Mouse (Mus musculus): ENCODE measurements around the gene Tm6sf2. TPM values are rescaled to one million over a fixed set of nuclear protein-coding genes. Genes with fewer than 3 reads are reported as not detected.
"Not testable (repeated sequence)": the region's sequence is repeated elsewhere in the genome, so short reads cannot be mapped to it uniquely, and the experiment has no call there.

The Tm6sf2 gene
- polyA plus RNA-seq, 1 experiment from 2014 or later, result 2.0 TPM

- H3K4me1 ChIP-seq (ENCODE audit: control insufficient read depth, insufficient read depth, low read length), result no peaks in the 10 kb centered on the region
- H3K4me2 ChIP-seq (ENCODE audit: low read length), result no peak overlapping the region
- H3K9ac ChIP-seq (replicated peaks; ENCODE audit: low read length), result no peak overlapping the region
- DNase-seq (no peak), ATAC-seq (ENCODE audit: low FRiP score, low TSS enrichment) (no peak)
- H3K9me3 ChIP-seq (ENCODE audit: control insufficient read depth, low read length), result no peaks in the 10 kb centered on the region
- no peaks in the 10 kb centered on the region for H3K27me3 ChIP-seq (ENCODE audit: control insufficient read depth, insufficient read depth, low read length)
- H3K27ac ChIP-seq (replicated peaks; ENCODE audit: low read depth, low read length), result no peak overlapping the region
- peaks cover 58% of the 10 kb centered on the region for H3K36me3 ChIP-seq (ENCODE audit: control insufficient read depth, insufficient read depth, low read length)
- H3K4me3 ChIP-seq (replicated peaks; ENCODE audit: low read depth, low read length), result no peak overlapping the region
These were observed 23.1 kb upstream of the Tm6sf2 start for GRCm38 (mm10) chr8:70049662-70050061.

- 97% methylated on average over 5 of the region's 5 CpGs for WGBS
- H3K27ac ChIP-seq (replicated peaks; ENCODE audit: low read depth, low read length); ATAC-seq (ENCODE audit: low FRiP score, low TSS enrichment); H3K9ac ChIP-seq (replicated peaks; ENCODE audit: low read length); DNase-seq; H3K4me1 ChIP-seq (ENCODE audit: control insufficient read depth, insufficient read depth, low read length); H3K4me2 ChIP-seq (ENCODE audit: low read length); H3K4me3 ChIP-seq (replicated peaks; ENCODE audit: low read depth, low read length); H3K27me3 ChIP-seq (ENCODE audit: control insufficient read depth, insufficient read depth, low read length); H3K9me3 ChIP-seq (ENCODE audit: control insufficient read depth, low read length): not testable (repeated sequence)
- H3K36me3 ChIP-seq (ENCODE audit: control insufficient read depth, insufficient read depth, low read length), result peaks cover 66% of the 10 kb centered on the region
These were observed 22.3 kb upstream of the Tm6sf2 start for GRCm38 (mm10) chr8:70050434-70050833.

- WGBS, result 37% methylated on average over 1 of the region's 1 CpGs
- no peak for DNase-seq
- Histone ChIP-seq H3K36me3 (ENCODE audit: control insufficient read depth, insufficient read depth, low read length) (peaks cover 91% of the 10 kb centered on the region), H3K27me3 (ENCODE audit: control insufficient read depth, insufficient read depth, low read length) (no peaks in the 10 kb centered on the region), H3K9me3 (ENCODE audit: control insufficient read depth, low read length) (no peaks in the 10 kb centered on the region), H3K4me3 (replicated peaks; ENCODE audit: low read depth, low read length) (no peak overlapping the region), H3K27ac (replicated peaks; ENCODE audit: low read depth, low read length) (no peak overlapping the region), H3K4me2 (ENCODE audit: low read length) (no peak overlapping the region), H3K4me1 (ENCODE audit: control insufficient read depth, insufficient read depth, low read length) (no peaks in the 10 kb centered on the region), H3K9ac (replicated peaks; ENCODE audit: low read length) (no peak overlapping the region)
- no peak for ATAC-seq (ENCODE audit: low FRiP score, low TSS enrichment)
These were observed 15.0 kb upstream of the Tm6sf2 start for GRCm38 (mm10) chr8:70057721-70058120.

GRCm38 (mm10) chr8:70071836-70072440 lies 786 bp upstream of the Tm6sf2 start:
- no peak overlapping the region for H3K27ac ChIP-seq (replicated peaks; ENCODE audit: low read depth, low read length)
- no peak overlapping the region for H3K9ac ChIP-seq (replicated peaks; ENCODE audit: low read length)
- H3K4me2 ChIP-seq (ENCODE audit: low read length), result no peak overlapping the region
- no peak overlapping the region for H3K4me3 ChIP-seq (replicated peaks; ENCODE audit: low read depth, low read length)
- no peaks in the 10 kb centered on the region for H3K27me3 ChIP-seq (ENCODE audit: control insufficient read depth, insufficient read depth, low read length)
- DNase-seq (no peak), ATAC-seq (ENCODE audit: low FRiP score, low TSS enrichment) (no peak)
- WGBS, result 91% methylated on average over 2 of the region's 2 CpGs
- no peaks in the 10 kb centered on the region for H3K9me3 ChIP-seq (ENCODE audit: control insufficient read depth, low read length)
- H3K4me1 ChIP-seq (ENCODE audit: control insufficient read depth, insufficient read depth, low read length), result no peaks in the 10 kb centered on the region
- peaks cover 54% of the 10 kb centered on the region for H3K36me3 ChIP-seq (ENCODE audit: control insufficient read depth, insufficient read depth, low read length)

- no peak overlapping the region for H3K4me3 ChIP-seq (replicated peaks; ENCODE audit: low read depth, low read length)
- peaks cover 42% of the 10 kb centered on the region for H3K36me3 ChIP-seq (ENCODE audit: control insufficient read depth, insufficient read depth, low read length)
- 57% methylated on average over 8 of the region's 8 CpGs for WGBS
These were observed 396 bp downstream of the Tm6sf2 start for GRCm38 (mm10) chr8:70073120-70073519.

GRCm38 (mm10) chr8:70073682-70074081 lies 958 bp downstream of the Tm6sf2 start:
- Histone ChIP-seq H3K4me3 (replicated peaks; ENCODE audit: low read depth, low read length) (no peak overlapping the region), H3K27me3 (ENCODE audit: control insufficient read depth, insufficient read depth, low read length) (no peaks in the 10 kb centered on the region), H3K4me1 (ENCODE audit: control insufficient read depth, insufficient read depth, low read length) (no peaks in the 10 kb centered on the region), H3K27ac (replicated peaks; ENCODE audit: low read depth, low read length) (no peak overlapping the region), H3K36me3 (ENCODE audit: control insufficient read depth, insufficient read depth, low read length) (peaks cover 41% of the 10 kb centered on the region), H3K9me3 (ENCODE audit: control insufficient read depth, low read length) (no peaks in the 10 kb centered on the region), H3K9ac (replicated peaks; ENCODE audit: low read length) (no peak overlapping the region), H3K4me2 (ENCODE audit: low read length) (no peak overlapping the region)
- WGBS, result 88% methylated on average over 1 of the region's 1 CpGs
- no peak for DNase-seq
- no peak for ATAC-seq (ENCODE audit: low FRiP score, low TSS enrichment)

More at GRCm38 (mm10) chr8:70073120-70073519, 396 bp downstream of the Tm6sf2 start:
- no peak for DNase-seq
- no peaks in the 10 kb centered on the region for H3K9me3 ChIP-seq (ENCODE audit: control insufficient read depth, low read length)
- H3K27me3 ChIP-seq (ENCODE audit: control insufficient read depth, insufficient read depth, low read length), result no peaks in the 10 kb centered on the region
- H3K27ac ChIP-seq (replicated peaks; ENCODE audit: low read depth, low read length), result no peak overlapping the region
- H3K4me1 ChIP-seq (ENCODE audit: control insufficient read depth, insufficient read depth, low read length), result no peaks in the 10 kb centered on the region
- H3K9ac ChIP-seq (replicated peaks; ENCODE audit: low read length), result no peak overlapping the region
- H3K4me2 ChIP-seq (ENCODE audit: low read length), result no peak overlapping the region
- no peak for ATAC-seq (ENCODE audit: low FRiP score, low TSS enrichment)

- Histone ChIP-seq H3K9me3 (ENCODE audit: control insufficient read depth, low read length) (no peaks in the 10 kb centered on the region), H3K27me3 (ENCODE audit: control insufficient read depth, insufficient read depth, low read length) (peaks cover 49% of the 10 kb centered on the region), H3K36me3 (ENCODE audit: control insufficient read depth, insufficient read depth, low read length) (peaks cover 11% of the 10 kb centered on the region; the same call in 1 of the 2 replicates), H3K27ac (replicated peaks; ENCODE audit: low read depth, low read length) (no peak overlapping the region), H3K4me2 (ENCODE audit: low read length) (no peak overlapping the region), H3K9ac (replicated peaks; ENCODE audit: low read length) (no peak overlapping the region), H3K4me1 (ENCODE audit: control insufficient read depth, insufficient read depth, low read length) (peaks cover 9% of the 10 kb centered on the region; the same call in 1 of the 2 replicates), H3K4me3 (replicated peaks; ENCODE audit: low read depth, low read length) (no peak overlapping the region)
- DNase-seq, result no peak
- 93% methylated on average over 2 of the region's 2 CpGs for WGBS
- no peak for ATAC-seq (ENCODE audit: low FRiP score, low TSS enrichment)
These were observed 9.3 kb downstream of the Tm6sf2 start for GRCm38 (mm10) chr8:70081976-70082375.

GRCm38 (mm10) chr8:70083285-70083684 lies 10.6 kb downstream of the Tm6sf2 start, which contains the start of gene Hapln4:
Gene Hapln4, plus strand, starts transcription at chr8:70083457.
- ATAC-seq (ENCODE audit: low FRiP score, low TSS enrichment) (no peak), DNase-seq (peak; percentile 74)
- Histone ChIP-seq H3K4me2 (ENCODE audit: low read length) (peak within 1 kb of the TSS; percentile 77), H3K4me1 (ENCODE audit: control insufficient read depth, insufficient read depth, low read length) (peaks cover 13% of the 10 kb centered on the region; the same call in 1 of the 2 replicates), H3K27ac (replicated peaks; ENCODE audit: low read depth, low read length) (no peak within 1 kb of the TSS), H3K9ac (replicated peaks; ENCODE audit: low read length) (peak within 1 kb of the TSS; percentile 47), H3K4me3 (replicated peaks; ENCODE audit: low read depth, low read length) (peak within 1 kb of the TSS; percentile 40), H3K27me3 (ENCODE audit: control insufficient read depth, insufficient read depth, low read length) (peaks cover 61% of the 10 kb centered on the region), H3K9me3 (ENCODE audit: control insufficient read depth, low read length) (no peaks in the 10 kb centered on the region), H3K36me3 (ENCODE audit: control insufficient read depth, insufficient read depth, low read length) (peaks cover 10% of the 10 kb centered on the region; the same call in 1 of the 2 replicates)
- WGBS, result under 1% methylated on average over 26 of the region's 26 CpGs

All from midbrain, embryonic 14.5 days (tissue).